In the genomic region with DNA sequence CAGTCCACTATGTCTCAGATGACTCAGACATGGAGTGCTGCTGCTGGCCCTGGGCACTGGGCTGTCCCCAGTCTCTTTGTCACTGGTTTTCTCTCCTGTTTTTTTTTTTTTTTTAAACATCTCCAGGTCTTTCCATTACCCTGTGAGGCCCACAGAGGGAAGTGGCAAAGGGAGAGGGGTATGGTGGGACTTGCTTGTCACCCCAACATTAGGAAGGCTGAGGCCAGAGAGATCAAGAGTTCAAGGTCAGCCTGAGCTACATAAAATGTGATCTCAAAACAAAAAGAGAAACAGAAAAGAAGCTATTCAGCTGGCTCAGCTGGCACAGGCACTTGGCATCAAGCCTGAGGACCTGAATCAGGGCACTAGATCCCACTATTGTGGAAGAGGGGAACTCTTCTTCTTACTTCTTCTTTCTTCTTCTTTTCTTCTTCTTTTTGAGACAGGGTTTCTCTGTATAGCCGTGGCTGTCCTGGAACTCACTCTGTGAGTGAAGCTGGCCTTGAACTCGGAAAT, we compare ENCODE assay signal across 19 mouse cellular contexts. TPM values are rescaled to one million over a fixed set of nuclear protein-coding genes. Genes with fewer than 3 reads are reported as not detected.
A peak's percentile ranks its signal among the peaks of the same experiment; 100 is the strongest.
DNase-seq lines count a peak whose midpoint lies in the region.
"Had no signal": no experiment of that assay in that cellular context is flagged by ENCODE, and none has a peak within 500 bp of the region (broad histone marks: within the 10 kb centered on the region; RNA-seq: fewer than 3 reads in every experiment).

No protein-coding gene starts in this region.

- peaks cover 20% of the 10 kb centered on the region for H3K4me1 ChIP-seq in heart, embryonic 10.5 days

- peak; percentile 56 to 66 for DNase-seq in adrenal gland, adult (ENCODE audit: inconsistent age in 2 of 2, low spot score in 1 of 2)
- no peak for DNase-seq in adrenal gland, adult 18-20 months (ENCODE audit: low spot score in 2 of 2)
- peak; percentile 84 for DNase-seq in heart, adult 11 months
- no peak for DNase-seq in heart, embryonic 10.5 days (ENCODE audit: low spot score)
- DNase-seq in adrenal gland, postnatal 25 days: peak; percentile 62
- DNase-seq in layer of hippocampus, postnatal 14 days (ENCODE audit: low spot score in 2 of 2): no peak
- DNase-seq in embryo, embryonic 10 days (ENCODE audit: low spot score): no peak
- DNase-seq: cerebellum, adult 18-20 months; gastrocnemius, postnatal 36 days; heart, adult 18-20 months; heart, postnatal 14 days; kidney, adult 11 months had no signal

- peaks cover 5% of the 10 kb centered on the region for H3K36me3 ChIP-seq in heart, embryonic 10.5 days
- H3K36me3 ChIP-seq: embryonic facial prominence, embryonic 12.5 days; forebrain, embryonic 15.5 days had no signal

- no peak overlapping the region for H3K4me3 ChIP-seq in heart, embryonic 10.5 days
- H3K4me3 ChIP-seq: embryonic facial prominence, embryonic 12.5 days; forebrain, embryonic 15.5 days; heart, embryonic 15.5 days; hindbrain, embryonic 13.5 days had no signal

- 81% methylated on average over 2 of the region's 2 CpGs for WGBS in heart, embryonic 10.5 days

- peaks cover 20% of the 10 kb centered on the region; the same call in 1 of the 2 replicates for H3K27me3 ChIP-seq in heart, embryonic 10.5 days (ENCODE audit: insufficient read depth, poor library complexity, severe bottlenecking)
- H3K27me3 ChIP-seq: heart, embryonic 15.5 days had no signal

- no peak overlapping the region for H3K27ac ChIP-seq in heart, embryonic 10.5 days
- H3K27ac ChIP-seq: embryonic facial prominence, embryonic 12.5 days; forebrain, embryonic 15.5 days; heart, embryonic 15.5 days; hindbrain, embryonic 13.5 days; hindbrain, postnatal 0 days had no signal

- no peaks in the 10 kb centered on the region for H3K9me3 ChIP-seq in heart, embryonic 10.5 days
- H3K9me3 ChIP-seq: embryonic facial prominence, embryonic 12.5 days; forebrain, embryonic 15.5 days; heart, embryonic 15.5 days; hindbrain, embryonic 13.5 days had no signal

RNA-seq across cellular contexts. Expression of gene Rpl18a, which starts 3.7 kb away (rescaled TPM):
- total RNA-seq in adrenal gland, adult 18-20 months (2021): 1,000 to 10,000 TPM; 1,253 to 1,401 TPM
- 2,378 and 2,634 TPM in 2 replicates for polyA plus RNA-seq in heart, embryonic 10.5 days (2016; fragmentation: Nextera tagmentation; extraction: Ambion mirVana)
- 1,315 and 1,410 TPM in 2 replicates for total RNA-seq in adrenal gland, postnatal 25 days (2021)
- 100 to 1,000 TPM; 673 to 736 TPM for total RNA-seq in layer of hippocampus, postnatal 14 days (2021)

RNA-seq across cellular contexts. Expression of gene Map1s, which starts 4.8 kb away (rescaled TPM):
- total RNA-seq in adrenal gland, adult 18-20 months (2021): 10 to 100 TPM; 34.3 to 39.5 TPM
- 49.6 and 58.4 TPM in 2 replicates for polyA plus RNA-seq in heart, embryonic 10.5 days (2016; fragmentation: Nextera tagmentation; extraction: Ambion mirVana)
- total RNA-seq in adrenal gland, postnatal 25 days (2021): 26.3 and 42.6 TPM in 2 replicates
- 10 to 100 TPM; 73.2 to 77.0 TPM for total RNA-seq in layer of hippocampus, postnatal 14 days (2021)

RNA-seq across cellular contexts. Expression of gene Slc5a5, which starts 8.4 kb away (rescaled TPM):
- total RNA-seq in adrenal gland, adult 18-20 months (2021): not detected
- polyA plus RNA-seq in heart, embryonic 10.5 days (2016; fragmentation: Nextera tagmentation; extraction: Ambion mirVana): 0.07 and 0.29 TPM in 2 replicates
- total RNA-seq in adrenal gland, postnatal 25 days (2021): 0.09 TPM in 1 of 2 replicates, not detected in the other
- 1 to 10 TPM; 7.3 to 8.3 TPM for total RNA-seq in layer of hippocampus, postnatal 14 days (2021)
- total RNA-seq: gastrocnemius, adult 8-10 months; heart, adult 18-20 months; hematopoietic stem cell, adult 5-6 weeks had no signal

RNA-seq across cellular contexts. Expression of gene Ccdc124, which starts 27.2 kb away (rescaled TPM):
- total RNA-seq in adrenal gland, adult 18-20 months (2021): 10 to 100 TPM; 58.9 to 59.3 TPM
- polyA plus RNA-seq in heart, embryonic 10.5 days (2016; fragmentation: Nextera tagmentation; extraction: Ambion mirVana): 120 and 143 TPM in 2 replicates
- 54.6 and 57.5 TPM in 2 replicates for total RNA-seq in adrenal gland, postnatal 25 days (2021)
- total RNA-seq in layer of hippocampus, postnatal 14 days (2021): 10 to 100 TPM; 84.5 to 92.7 TPM

RNA-seq across cellular contexts. Expression of gene Kcnn1, which starts 37.9 kb away (rescaled TPM):
- 1 to 10 TPM; 2.2 to 2.8 TPM for total RNA-seq in adrenal gland, adult 18-20 months (2021)
- polyA plus RNA-seq in heart, embryonic 10.5 days (2016; fragmentation: Nextera tagmentation; extraction: Ambion mirVana): 1.1 and 1.6 TPM in 2 replicates
- 2.2 and 3.3 TPM in 2 replicates for total RNA-seq in adrenal gland, postnatal 25 days (2021)
- 10 to 100 TPM; 22.0 to 22.8 TPM for total RNA-seq in layer of hippocampus, postnatal 14 days (2021)

Comparison
In these comparisons a context has a peak if more than half of its experiments do, and no peak if none do; other contexts are left out.
1. DNase-seq: peak in adrenal gland, adult (2 of 2), heart, adult 11 months (single experiment) and adrenal gland, postnatal 25 days (single experiment); none in adrenal gland, adult 18-20 months (0 of 2), heart, embryonic 10.5 days (single experiment), layer of hippocampus, postnatal 14 days (0 of 2) and embryo, embryonic 10 days (single experiment).